Mouse (Mus musculus) intestine, postnatal 0 days (tissue): ENCODE results near the gene 4930442H23Rik. TPM values are rescaled to one million over a fixed set of nuclear protein-coding genes. Genes with fewer than 3 reads are reported as not detected.

Source experiments
- ATAC-seq: fragments of 200-750 bp; cut with Nextera tagmentation; 2 replicates; pipeline ENCODE4 v1.8.0; 2017; ENCODE audit warnings: mild to moderate bottlenecking, moderate TSS enrichment, moderate library complexity
- H3K27ac ChIP-seq: fragments of 300-500 bp; sonication (generic); 2 replicates; pipeline ENCODE4 v1.5.1; 2014; ENCODE audit warnings: mild to moderate bottlenecking, low read depth, low read length, moderate library complexity
- H3K27me3 ChIP-seq: fragments of 300-500 bp; sonication (generic); replicated peaks from 2 replicates; pipeline ENCODE4 v1.6.1; 2014; ENCODE audit warnings: low read length, mixed read lengths; ENCODE audit not compliant: control insufficient read depth, insufficient read depth
- H3K36me3 ChIP-seq: fragments of 300-500 bp; sonication (generic); 2 replicates; pipeline ENCODE4 v1.6.1; 2014; ENCODE audit warnings: mild to moderate bottlenecking, moderate library complexity; ENCODE audit not compliant: control insufficient read depth, insufficient read depth
- H3K4me1 ChIP-seq: fragments of 300-500 bp; sonication (generic); replicated peaks from 2 replicates; pipeline ENCODE4 v1.6.1; 2014; ENCODE audit warnings: antibody characterized with exemption, low read length, mixed read lengths; ENCODE audit not compliant: control insufficient read depth, insufficient read depth
- H3K4me2 ChIP-seq: fragments of 300-500 bp; sonication (generic); replicated peaks from 2 replicates; pipeline ENCODE4 v1.6.1; 2014; ENCODE audit warnings: low read depth, mild to moderate bottlenecking, moderate library complexity
- H3K4me3 ChIP-seq: fragments of 300-500 bp; sonication (generic); 2 replicates; pipeline ENCODE4 v1.5.1; 2014; ENCODE audit warnings: low read depth, low read length
- H3K9ac ChIP-seq: fragments of 300-500 bp; sonication (generic); 2 replicates; pipeline ENCODE4 v1.6.1; 2014; ENCODE audit warnings: mild to moderate bottlenecking, low read depth, low read length
- H3K9me3 ChIP-seq: fragments of 300-500 bp; sonication (generic); 2 replicates; pipeline ENCODE4 v1.6.1; 2016; ENCODE audit warnings: mixed run types; ENCODE audit not compliant: control insufficient read depth
- CTCF ChIP-seq: sonication (generic); IDR thresholded peaks from 2 replicates; pipeline ENCODE4 v1.5.1; 2016; ENCODE audit warnings: low read depth, mild to moderate bottlenecking, control low read depth, antibody characterized with exemption, moderate library complexity
- WGBS: fragments of 180-500 bp; shearing (Covaris S2); extraction: QIAGEN DNeasy Blood & Tissue Kit; methylation state at CpG from one replicate; pipeline ENCODE4 v1.1.7; 2014; 5-methylcytosine and 5-hydroxymethylcytosine counted together
- polyA plus RNA-seq: library from polyadenylated mRNA; unstranded; fragments of >200 nt; fragmentation: Nextera tagmentation; extraction: Ambion mirVana; gene quantifications from 2 replicates; pipeline ENCODE4 v1.2.1, GENCODE M21; 2015

Gene 4930442H23Rik
- polyA plus RNA-seq, 1 experiment from 2014 or later: 0.12 TPM

DNA sequence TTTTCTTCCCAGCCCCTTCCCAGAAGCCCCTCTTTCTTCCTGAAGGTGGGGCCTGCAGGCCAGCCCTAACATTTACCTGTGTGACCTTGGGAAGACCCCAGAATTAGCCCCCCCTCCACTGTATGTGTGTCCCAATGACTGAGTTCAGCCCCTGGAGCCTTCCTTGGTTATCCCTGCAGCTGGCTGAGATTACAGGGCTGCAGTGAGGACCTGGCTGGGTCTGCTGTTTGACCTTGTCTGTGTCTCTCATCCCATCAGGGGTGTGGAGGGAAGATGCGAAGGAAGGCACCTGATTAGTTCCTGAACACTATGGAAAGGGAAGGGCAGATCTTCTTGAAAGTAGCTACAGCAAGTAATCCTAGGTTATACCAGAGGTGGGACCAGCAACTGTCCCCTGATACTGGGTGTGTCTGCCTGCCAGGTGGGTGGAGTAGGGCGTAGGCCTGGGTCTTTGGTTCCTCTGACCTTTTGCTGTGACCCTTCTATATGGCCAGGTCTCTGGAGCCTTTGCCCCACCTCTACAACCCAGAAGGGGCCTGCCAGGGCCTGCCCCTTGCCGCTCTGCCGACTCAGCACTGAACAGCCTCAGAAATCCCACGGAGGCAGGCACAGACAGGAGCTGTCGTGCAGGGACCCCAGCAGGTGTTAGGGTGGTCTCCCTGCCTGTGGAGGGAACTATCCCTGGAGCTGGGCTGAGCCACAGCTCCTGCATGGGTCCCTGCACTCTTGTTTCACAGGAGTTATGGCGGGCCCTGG is 42.0 kb downstream of the 4930442H23Rik start:
- Histone ChIP-seq H3K36me3 (peaks cover 32% of the 10 kb centered on the region), H3K9me3 (no peaks in the 10 kb centered on the region), H3K4me2 (peak overlapping the region; percentile 83), H3K4me3 (peak overlapping the region; percentile 87), H3K27me3 (no peaks in the 10 kb centered on the region), H3K27ac (peak overlapping the region; percentile 91), H3K4me1 (peaks cover 20% of the 10 kb centered on the region), H3K9ac (peak overlapping the region; percentile 87)
- TF ChIP-seq CTCF: no peak
- 49% methylated on average over 7 of the region's 7 CpGs for WGBS
- ATAC-seq: no peak

DNA sequence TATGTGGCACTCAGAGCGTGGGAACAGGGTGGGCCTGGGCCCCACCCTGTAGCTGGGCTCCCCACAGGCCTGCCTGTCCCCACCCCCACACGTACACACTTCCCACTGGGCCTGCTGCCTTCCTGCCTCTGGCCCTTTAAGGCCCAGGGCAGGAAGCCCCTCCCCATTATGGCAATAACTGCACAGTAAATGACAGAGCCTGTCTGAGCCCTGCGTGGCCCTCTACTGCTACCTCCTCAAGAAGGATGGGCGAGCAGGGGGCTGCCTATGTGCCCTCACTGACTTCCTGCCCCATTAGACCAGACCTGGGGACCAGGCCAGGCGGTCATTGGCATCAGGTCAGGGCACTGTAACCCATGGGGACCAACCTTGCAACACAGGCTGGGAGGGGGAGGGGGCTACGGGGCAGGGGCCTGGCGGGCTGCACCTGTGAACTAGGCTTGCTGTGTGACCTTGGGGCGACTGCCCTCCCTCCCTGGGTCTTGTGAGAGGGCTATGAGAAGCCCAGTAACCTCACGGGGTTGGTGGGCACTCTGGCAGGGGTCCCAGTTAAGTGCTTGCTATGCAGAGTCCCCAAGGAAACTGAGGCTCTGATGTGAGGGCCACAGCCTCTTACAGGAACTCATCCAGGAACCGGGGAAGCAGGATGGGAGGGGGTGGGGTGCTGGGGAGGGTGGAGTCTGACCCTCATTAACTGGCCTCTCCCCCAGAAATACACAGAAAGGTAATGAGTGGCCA is 42.8 kb downstream of the 4930442H23Rik start:
- Histone ChIP-seq H3K27me3 (no peaks in the 10 kb centered on the region), H3K4me1 (peaks cover 16% of the 10 kb centered on the region)
- WGBS: 16% methylated on average over 9 of the region's 10 CpGs

DNA sequence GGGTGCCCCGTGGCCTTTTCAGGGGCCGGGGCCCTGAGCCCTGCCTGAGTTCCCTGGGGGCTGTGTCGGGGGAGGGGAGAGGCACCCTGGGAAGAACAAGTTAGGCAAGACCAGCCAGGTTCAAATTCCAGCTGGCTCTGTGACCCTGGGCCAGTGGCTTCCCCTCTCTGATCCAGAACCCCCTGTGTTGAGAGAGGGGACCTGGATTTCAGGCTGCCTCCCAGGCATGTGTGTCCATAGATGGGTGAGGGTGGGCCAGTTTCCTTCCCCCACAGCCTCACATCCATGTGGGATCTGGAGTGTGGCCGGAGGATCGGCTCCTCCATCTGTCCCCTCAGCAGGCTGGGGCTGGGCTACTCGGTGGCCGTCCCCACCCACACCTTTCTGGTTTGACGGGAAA is 43.6 kb downstream of the 4930442H23Rik start:
- peak overlapping the region; percentile 91 for H3K27ac ChIP-seq
- no peak for TF ChIP-seq CTCF
- 19% methylated on average over 8 of the region's 8 CpGs for WGBS

More for the DNA sequence above, 42.8 kb downstream of the 4930442H23Rik start:
- Histone ChIP-seq H3K4me3 (peak overlapping the region; percentile 87), H3K4me2 (peak overlapping the region; percentile 83), H3K9me3 (no peaks in the 10 kb centered on the region), H3K27ac (peak overlapping the region; percentile 91), H3K9ac (peak overlapping the region; percentile 87), H3K36me3 (peaks cover 26% of the 10 kb centered on the region)
- no peak for ATAC-seq
- no peak for TF ChIP-seq CTCF

DNA sequence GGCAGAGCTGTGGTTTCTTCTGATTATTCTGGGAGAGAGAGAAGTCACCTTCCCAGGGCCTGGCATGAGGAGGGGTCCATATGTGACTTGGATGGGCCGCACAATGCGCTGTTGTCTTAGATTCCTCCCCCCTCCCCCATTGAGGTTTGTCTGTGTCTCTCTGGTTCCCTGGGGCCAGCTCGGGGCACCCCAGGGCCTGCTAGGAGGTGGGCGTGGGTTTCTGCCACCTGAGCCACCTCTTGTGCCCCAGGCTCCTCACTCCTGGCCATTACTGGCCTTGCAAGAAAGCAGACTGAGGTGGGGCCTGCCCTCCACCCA is 44.2 kb downstream of the 4930442H23Rik start:
- no peak for ATAC-seq
- WGBS: 45% methylated on average over 4 of the region's 4 CpGs
- peaks cover 16% of the 10 kb centered on the region for H3K4me1 ChIP-seq
- no peak for TF ChIP-seq CTCF
- H3K4me3 ChIP-seq: peak overlapping the region; percentile 87
- H3K4me2 ChIP-seq: peak overlapping the region; percentile 83
- H3K27ac ChIP-seq: peak overlapping the region; percentile 91
- H3K36me3 ChIP-seq: peaks cover 12% of the 10 kb centered on the region
- no peaks in the 10 kb centered on the region for H3K9me3 ChIP-seq
- H3K9ac ChIP-seq: peak overlapping the region; percentile 87
- no peaks in the 10 kb centered on the region for H3K27me3 ChIP-seq

More for the DNA sequence above, 43.6 kb downstream of the 4930442H23Rik start:
- no peaks in the 10 kb centered on the region for H3K9me3 ChIP-seq
- peaks cover 17% of the 10 kb centered on the region for H3K36me3 ChIP-seq
- peaks cover 16% of the 10 kb centered on the region for H3K4me1 ChIP-seq
- peak overlapping the region; percentile 87 for H3K9ac ChIP-seq
- no peak for ATAC-seq
- peak overlapping the region; percentile 87 for H3K4me3 ChIP-seq
- peak overlapping the region; percentile 83 for H3K4me2 ChIP-seq
- H3K27me3 ChIP-seq: no peaks in the 10 kb centered on the region

DNA sequence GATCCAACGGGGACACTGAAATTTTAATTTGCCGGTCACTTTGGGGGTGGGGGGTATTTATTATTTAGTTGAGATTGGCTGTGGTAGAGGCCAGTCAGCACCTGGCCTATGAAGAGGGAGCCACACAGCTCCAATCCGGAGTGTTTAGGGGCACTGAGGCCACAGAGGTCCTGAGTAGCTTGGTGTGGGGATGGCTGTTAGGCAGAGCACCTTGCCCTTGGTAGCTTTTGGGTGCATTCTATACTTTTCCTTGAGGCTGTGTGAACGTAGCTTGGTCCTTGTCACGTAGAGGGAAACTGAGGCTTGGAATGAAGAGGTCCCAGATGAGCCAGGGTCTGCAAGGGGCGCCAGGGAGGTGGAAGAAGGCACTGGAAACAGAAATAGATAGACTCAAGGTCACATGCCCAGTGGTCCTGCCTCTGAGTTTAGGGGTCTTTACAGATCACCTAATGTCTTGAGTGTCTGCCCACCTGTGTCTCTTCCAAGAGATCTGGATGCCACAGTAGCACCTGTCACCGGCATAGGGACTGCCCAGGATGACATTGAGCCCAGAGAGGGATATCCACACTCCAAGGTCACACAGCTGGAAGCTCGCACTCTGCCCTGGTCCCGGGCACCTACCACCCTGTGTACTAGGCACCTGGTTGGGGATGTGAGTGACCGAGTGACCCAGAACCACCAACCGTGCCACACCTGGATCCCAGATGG is 44.7 kb downstream of the 4930442H23Rik start:
- no peak for TF ChIP-seq CTCF
- peaks cover 16% of the 10 kb centered on the region for H3K4me1 ChIP-seq
- peak overlapping the region; percentile 87 for H3K9ac ChIP-seq
- H3K27ac ChIP-seq: peak overlapping the region; percentile 91
- peak overlapping the region; percentile 87 for H3K4me3 ChIP-seq
- H3K27me3 ChIP-seq: no peaks in the 10 kb centered on the region
- H3K9me3 ChIP-seq: no peaks in the 10 kb centered on the region
- 22% methylated on average over 11 of the region's 11 CpGs for WGBS
- peak overlapping the region; percentile 83 for H3K4me2 ChIP-seq
- H3K36me3 ChIP-seq: peaks cover 7% of the 10 kb centered on the region
- ATAC-seq: no peak
